Mouse (Mus musculus) midbrain, embryonic 12.5 days (tissue): ENCODE measurements at regions not wholly inside any gene's neighbourhood (a gene's known extent, or its start where the extent isn't known, plus 50 kb on each side); places are given as distances from the start of the nearest gene placed in this dataset.

Source experiments
- ATAC-seq: fragments of 200-750 bp; cut with Nextera tagmentation; 2 replicates; pipeline ENCODE4 v1.8.0; 2017; ENCODE audit warnings: low read depth, moderate TSS enrichment, moderate library complexity; ENCODE audit not compliant: low FRiP score
- H3K27ac ChIP-seq: fragments of 300-500 bp; sonication (generic); replicated peaks from 2 replicates; pipeline ENCODE4 v1.5.1; 2016; ENCODE audit warnings: mild to moderate bottlenecking
- H3K27me3 ChIP-seq: fragments of 300-500 bp; sonication (generic); 2 replicates; pipeline ENCODE4 v1.6.1; 2016; ENCODE audit warnings: mild to moderate bottlenecking
- H3K36me3 ChIP-seq: fragments of 300-500 bp; sonication (generic); 2 replicates; pipeline ENCODE4 v1.6.1; 2016
- H3K4me1 ChIP-seq: fragments of 300-500 bp; sonication (generic); 2 replicates; pipeline ENCODE4 v1.6.1; 2016
- H3K4me2 ChIP-seq: fragments of 300-500 bp; sonication (generic); replicated peaks from 2 replicates; pipeline ENCODE4 v1.6.1; 2016; ENCODE audit warnings: mild to moderate bottlenecking, moderate library complexity
- H3K4me3 ChIP-seq: fragments of 300-500 bp; sonication (generic); 2 replicates; pipeline ENCODE4 v1.5.1; 2016; ENCODE audit warnings: mild to moderate bottlenecking
- H3K9ac ChIP-seq: fragments of 300-500 bp; sonication (generic); replicated peaks from 2 replicates; pipeline ENCODE4 v1.6.1; 2016; ENCODE audit warnings: mild to moderate bottlenecking, moderate library complexity
- H3K9me3 ChIP-seq: fragments of 300-500 bp; sonication (generic); 2 replicates; pipeline ENCODE4 v1.6.1; 2016; ENCODE audit warnings: mild to moderate bottlenecking
- WGBS: fragments of 180-500 bp; shearing (Covaris S2); methylation state at CpG from one replicate; pipeline ENCODE4 v1.1.7; 2016; 5-methylcytosine and 5-hydroxymethylcytosine counted together

- Histone ChIP-seq H3K4me1 (no peaks in the 10 kb centered on the region), H3K9ac (no peak overlapping the region), H3K4me3 (no peak overlapping the region), H3K4me2 (no peak overlapping the region), H3K27ac (no peak overlapping the region), H3K9me3 (0 out of 2 replicates have a peak, but pooled peaks cover 4% of the 10 kb centered on the region), H3K36me3 (no peaks in the 10 kb centered on the region), H3K27me3 (no peaks in the 10 kb centered on the region)
- ATAC-seq = no peak
- WGBS = 88% methylated on average over 2 of the region's 2 CpGs
These were observed 306.8 kb downstream of the Nuf2 start for GRCm38 (mm10) chr1:169224431-169224830.

DNA sequence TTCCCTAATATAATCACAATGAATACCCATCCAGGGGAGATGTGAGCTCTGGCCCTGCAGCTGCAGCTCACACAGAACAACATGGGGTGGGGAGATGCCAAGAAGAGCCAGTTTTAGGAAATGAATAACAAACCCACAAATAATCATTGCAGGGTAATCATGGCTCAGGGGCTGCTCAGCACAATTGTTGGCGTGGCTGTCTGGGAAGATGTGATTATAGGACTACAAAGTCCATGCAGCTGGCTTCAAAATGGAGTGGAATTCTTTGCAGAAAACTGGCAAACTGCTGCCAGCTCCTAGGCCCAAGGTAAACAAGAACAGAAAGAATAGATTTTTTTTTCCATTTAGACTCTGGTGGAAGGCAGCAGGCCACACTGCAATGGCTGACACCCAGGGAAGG, 343.6 kb downstream of the Nuf2 start:
- 18% methylated on average over 1 of the region's 1 CpGs for WGBS
- H3K27me3 ChIP-seq = no peaks in the 10 kb centered on the region
- H3K27ac ChIP-seq = peak overlapping the region; percentile 20; the same call in 1 of the 2 replicates
- no peaks in the 10 kb centered on the region for H3K9me3 ChIP-seq
- peak; percentile 49; the same call in 1 of the 2 replicates for ATAC-seq
- H3K4me1 ChIP-seq = peaks cover 7% of the 10 kb centered on the region; the same call in 1 of the 2 replicates
- no peak overlapping the region for H3K4me2 ChIP-seq
- no peak overlapping the region for H3K4me3 ChIP-seq
- H3K9ac ChIP-seq = no peak overlapping the region
- no peaks in the 10 kb centered on the region for H3K36me3 ChIP-seq

DNA sequence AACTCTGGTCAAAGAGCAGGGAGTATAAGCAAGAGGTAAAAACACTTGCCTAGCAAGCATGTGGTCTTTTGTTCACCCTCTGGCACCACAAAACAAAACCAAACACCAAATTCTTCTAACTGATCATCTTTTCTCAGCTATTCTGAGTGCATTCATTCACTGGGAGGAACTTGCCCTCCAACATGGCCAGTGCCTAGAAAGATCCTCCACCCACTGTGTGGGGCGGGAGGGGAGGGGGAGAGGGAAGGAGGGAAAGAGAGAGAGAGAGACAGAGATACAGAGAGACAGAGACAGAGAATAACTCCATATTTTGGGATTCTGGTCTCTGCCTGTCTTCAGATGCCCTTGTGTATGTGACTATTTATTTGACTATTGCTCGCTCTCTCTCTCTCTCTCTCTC, 360.9 kb downstream of the Nuf2 start:
- H3K27ac ChIP-seq = no peak overlapping the region
- no peak overlapping the region for H3K4me3 ChIP-seq
- no peaks in the 10 kb centered on the region for H3K9me3 ChIP-seq
- H3K36me3 ChIP-seq = no peaks in the 10 kb centered on the region
- WGBS = 88% methylated on average over 2 of the region's 2 CpGs
- H3K4me2 ChIP-seq = no peak overlapping the region
- no peak for ATAC-seq
- no peaks in the 10 kb centered on the region for H3K4me1 ChIP-seq
- no peak overlapping the region for H3K9ac ChIP-seq
- no peaks in the 10 kb centered on the region for H3K27me3 ChIP-seq

DNA sequence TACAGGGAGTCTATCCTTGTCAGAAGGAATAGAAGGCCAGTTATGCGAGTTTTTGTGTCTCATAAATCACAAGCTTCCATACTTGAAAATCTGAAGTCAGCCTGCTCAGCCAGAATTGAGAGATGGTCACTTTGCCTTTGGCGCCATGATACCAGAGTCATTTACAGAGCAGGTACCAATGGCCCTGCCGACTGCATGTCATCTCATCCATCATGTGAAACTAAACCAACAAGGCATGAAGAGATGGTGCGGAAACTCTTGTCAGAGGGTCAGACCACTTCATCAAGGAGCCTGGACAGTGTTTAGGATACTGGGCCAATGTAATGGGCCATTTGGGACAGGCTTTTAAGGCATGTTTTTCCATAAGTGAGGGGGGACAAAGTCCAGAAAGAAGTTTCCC, 363.2 kb downstream of the Nuf2 start:
- H3K4me1 ChIP-seq = no peaks in the 10 kb centered on the region
- no peak for ATAC-seq
- no peak overlapping the region for H3K9ac ChIP-seq
- no peaks in the 10 kb centered on the region for H3K9me3 ChIP-seq
- H3K4me2 ChIP-seq = no peak overlapping the region
- no peaks in the 10 kb centered on the region for H3K36me3 ChIP-seq
- no peak overlapping the region for H3K4me3 ChIP-seq
- no peaks in the 10 kb centered on the region for H3K27me3 ChIP-seq
- H3K27ac ChIP-seq = no peak overlapping the region
- 87% methylated on average over 4 of the region's 4 CpGs for WGBS

- Histone ChIP-seq H3K4me1 (no peaks in the 10 kb centered on the region), H3K36me3 (no peaks in the 10 kb centered on the region), H3K27ac (no peak overlapping the region), H3K4me2 (no peak overlapping the region), H3K27me3 (no peaks in the 10 kb centered on the region), H3K9ac (no peak overlapping the region), H3K4me3 (no peak overlapping the region), H3K9me3 (no peaks in the 10 kb centered on the region)
- ATAC-seq = no peak
- WGBS = 90% methylated on average over 5 of the region's 5 CpGs
These were observed 365.0 kb downstream of the Nuf2 start for GRCm38 (mm10) chr1:169166041-169166850.

DNA sequence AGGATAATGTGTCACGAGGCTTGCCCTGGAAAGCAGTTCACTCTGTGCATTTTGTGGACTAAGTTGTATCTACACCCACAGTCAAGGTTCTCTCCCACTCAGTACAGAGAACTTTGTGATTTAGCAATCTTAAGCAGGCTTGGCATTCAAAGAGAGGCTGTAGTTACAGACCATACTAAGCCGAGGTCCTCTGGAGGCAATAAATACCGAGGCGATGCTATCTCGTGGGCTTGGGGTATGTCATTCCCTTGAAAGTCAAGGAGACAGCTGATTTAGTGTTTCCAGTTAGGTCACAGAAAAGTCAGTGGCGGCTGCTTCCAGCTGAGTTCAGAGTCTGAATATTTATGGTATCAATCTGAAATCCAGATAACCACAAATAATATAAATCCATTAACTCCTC, 370.4 kb downstream of the Nuf2 start:
- H3K4me3 ChIP-seq = no peak overlapping the region
- no peaks in the 10 kb centered on the region for H3K27me3 ChIP-seq
- no peak for ATAC-seq
- H3K27ac ChIP-seq = no peak overlapping the region
- no peak overlapping the region for H3K4me2 ChIP-seq
- no peaks in the 10 kb centered on the region for H3K36me3 ChIP-seq
- no peak overlapping the region for H3K9ac ChIP-seq
- 89% methylated on average over 6 of the region's 6 CpGs for WGBS
- no peaks in the 10 kb centered on the region for H3K4me1 ChIP-seq
- H3K9me3 ChIP-seq = no peaks in the 10 kb centered on the region

GRCm38 (mm10) chr1:169160220-169160619, 371.0 kb downstream of the Nuf2 start:
- Histone ChIP-seq H3K36me3 (no peaks in the 10 kb centered on the region), H3K4me2 (no peak overlapping the region), H3K9ac (no peak overlapping the region), H3K27me3 (no peaks in the 10 kb centered on the region), H3K27ac (no peak overlapping the region), H3K4me1 (no peaks in the 10 kb centered on the region), H3K9me3 (no peaks in the 10 kb centered on the region), H3K4me3 (no peak overlapping the region)
- WGBS = 85% methylated on average over 1 of the region's 1 CpGs
- ATAC-seq = no peak

DNA sequence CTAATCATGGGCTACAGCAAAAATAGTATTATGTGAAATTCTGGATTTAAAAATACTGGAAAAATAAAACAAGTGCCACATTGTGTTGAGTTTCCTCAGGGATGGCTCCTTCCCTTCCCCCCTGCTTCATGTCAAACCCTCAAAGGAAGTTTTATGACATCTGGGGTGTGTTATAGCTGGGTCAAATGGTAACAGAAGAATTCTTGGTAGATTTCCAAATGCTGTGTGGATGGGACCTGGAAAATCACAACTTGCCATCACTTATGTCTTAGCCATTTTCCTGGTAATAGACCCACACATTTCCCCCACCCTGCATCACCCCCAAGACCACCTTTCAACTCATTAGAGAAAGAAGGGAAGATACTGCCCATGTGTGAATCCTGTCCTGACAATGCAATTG, 371.5 kb downstream of the Nuf2 start:
- Histone ChIP-seq H3K27ac (no peak overlapping the region), H3K4me1 (no peaks in the 10 kb centered on the region), H3K4me2 (no peak overlapping the region), H3K9ac (no peak overlapping the region), H3K4me3 (no peak overlapping the region), H3K36me3 (no peaks in the 10 kb centered on the region), H3K9me3 (no peaks in the 10 kb centered on the region), H3K27me3 (no peaks in the 10 kb centered on the region)
- no peak for ATAC-seq

- ATAC-seq = no peak
- H3K36me3 ChIP-seq = no peaks in the 10 kb centered on the region
- WGBS = 84% methylated on average over 3 of the region's 3 CpGs
These were observed 373.8 kb downstream of the Nuf2 start for GRCm38 (mm10) chr1:169157496-169157895.

GRCm38 (mm10) chr1:169156875-169157274, 374.4 kb downstream of the Nuf2 start:
- no peak for ATAC-seq
- no peak overlapping the region for H3K9ac ChIP-seq
- H3K36me3 ChIP-seq = no peaks in the 10 kb centered on the region
- no peaks in the 10 kb centered on the region for H3K27me3 ChIP-seq
- 81% methylated on average over 4 of the region's 4 CpGs for WGBS
- no peaks in the 10 kb centered on the region for H3K9me3 ChIP-seq
- H3K4me1 ChIP-seq = no peaks in the 10 kb centered on the region
- no peak overlapping the region for H3K4me3 ChIP-seq
- H3K27ac ChIP-seq = no peak overlapping the region
- H3K4me2 ChIP-seq = no peak overlapping the region

More at GRCm38 (mm10) chr1:169157496-169157895, 373.8 kb downstream of the Nuf2 start:
- Histone ChIP-seq H3K4me2 (no peak overlapping the region), H3K9me3 (no peaks in the 10 kb centered on the region), H3K27me3 (no peaks in the 10 kb centered on the region), H3K4me3 (no peak overlapping the region), H3K4me1 (no peaks in the 10 kb centered on the region), H3K27ac (no peak overlapping the region), H3K9ac (no peak overlapping the region)

DNA sequence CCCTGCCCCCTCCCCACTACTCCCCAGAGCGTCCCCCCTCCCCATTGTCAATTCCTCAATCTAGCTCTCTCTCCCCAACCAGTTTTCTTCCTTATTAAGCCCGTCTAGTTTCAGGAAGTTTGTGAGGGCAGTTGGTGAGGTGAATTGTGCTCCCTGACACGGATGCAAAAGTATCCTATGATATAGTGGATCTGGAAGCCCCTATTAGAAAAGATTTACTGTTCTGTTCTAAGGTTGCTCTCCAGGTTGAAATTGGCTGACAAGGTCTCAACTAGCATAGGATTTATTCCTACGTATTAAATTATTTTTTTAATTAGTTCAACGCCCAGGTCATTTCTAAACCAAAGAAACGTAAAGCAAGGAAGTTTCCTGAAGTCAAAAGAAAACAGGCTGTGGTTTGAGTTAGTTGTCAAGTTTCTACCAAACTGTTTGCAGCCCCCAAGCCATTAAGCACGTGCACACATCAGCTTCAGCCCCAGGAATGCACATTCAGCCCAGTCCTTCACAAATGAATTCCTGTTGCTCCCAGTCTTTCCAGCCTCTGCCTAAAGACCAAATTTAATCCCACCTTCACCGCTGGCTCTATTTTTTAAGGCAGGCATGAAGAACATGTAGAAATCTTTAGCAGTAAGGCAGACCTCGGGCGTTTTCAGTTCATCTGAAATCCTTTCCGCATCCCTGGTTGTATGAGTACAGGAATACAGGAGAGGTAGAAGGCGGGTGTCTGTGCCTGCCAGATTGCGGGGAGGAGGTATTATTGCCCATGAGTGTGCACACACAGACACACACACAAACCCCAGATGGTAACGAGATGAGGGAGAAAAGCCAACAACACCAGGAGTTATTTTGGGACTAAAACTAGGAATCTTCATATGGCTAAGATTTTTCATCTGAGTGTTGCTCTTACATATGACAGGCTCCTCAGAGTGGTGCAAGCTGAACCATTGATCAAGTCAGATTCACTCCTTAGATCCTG, 375.5 kb downstream of the Nuf2 start:
- H3K4me3 ChIP-seq = no peak overlapping the region
- WGBS = 78% methylated on average over 14 of the region's 14 CpGs

GRCm38 (mm10) chr1:169142216-169142615, 389.0 kb downstream of the Nuf2 start:
- Histone ChIP-seq H3K27me3 (no peaks in the 10 kb centered on the region), H3K36me3 (no peaks in the 10 kb centered on the region), H3K9ac (no peak overlapping the region), H3K4me2 (no peak overlapping the region), H3K4me3 (no peak overlapping the region), H3K27ac (no peak overlapping the region), H3K9me3 (no peaks in the 10 kb centered on the region), H3K4me1 (no peaks in the 10 kb centered on the region; the same call in 1 of the 2 replicates)
- 77% methylated on average over 3 of the region's 3 CpGs for WGBS
- no peak for ATAC-seq

More for the DNA sequence above, 375.5 kb downstream of the Nuf2 start:
- no peaks in the 10 kb centered on the region for H3K36me3 ChIP-seq
- H3K27ac ChIP-seq = no peak overlapping the region
- no peak overlapping the region for H3K4me2 ChIP-seq
- no peaks in the 10 kb centered on the region for H3K9me3 ChIP-seq
- H3K9ac ChIP-seq = no peak overlapping the region
- ATAC-seq = no peak
- H3K4me1 ChIP-seq = no peaks in the 10 kb centered on the region
- no peaks in the 10 kb centered on the region for H3K27me3 ChIP-seq
